Mouse (Mus musculus): ENCODE data around the gene Minos1. TPM values are rescaled to one million over a fixed set of nuclear protein-coding genes. Genes with fewer than 3 reads are reported as not detected.

The Minos1 gene
- polyA plus RNA-seq, 1 experiment from 2014 or later, result 290 TPM

DNA sequence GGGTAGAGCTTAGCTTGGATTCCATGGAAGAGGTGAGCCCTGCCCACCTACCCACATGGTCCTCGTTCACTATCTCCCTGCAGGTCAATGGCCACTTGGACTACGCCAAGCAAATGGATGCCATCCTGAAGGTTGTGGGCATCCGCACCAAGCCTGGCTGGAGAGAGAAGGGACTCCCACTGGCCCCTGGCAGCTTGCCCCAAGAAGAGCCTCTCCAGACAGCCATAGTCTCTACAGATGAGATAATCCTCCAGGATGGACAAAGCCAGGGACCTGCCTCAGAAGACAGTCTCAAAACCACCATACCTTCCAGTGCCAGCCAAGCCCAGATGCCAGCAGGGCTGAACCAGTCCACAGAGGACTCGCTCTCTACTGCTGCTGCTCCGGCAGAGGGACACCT is 72.9 kb downstream of the Minos1 start:
- Histone ChIP-seq H3K4me1 (replicated peaks) (no peaks in the 10 kb centered on the region), H3K27ac (replicated peaks) (no peak overlapping the region), H3K4me2 (no peak overlapping the region), H3K9me3 (replicated peaks) (no peaks in the 10 kb centered on the region), H3K27me3 (no peaks in the 10 kb centered on the region), H3K4me3 (replicated peaks) (no peak overlapping the region), H3K9ac (no peak overlapping the region), H3K36me3 (replicated peaks) (no peaks in the 10 kb centered on the region)
- no peak for ATAC-seq (ENCODE audit: insufficient read depth)
- WGBS (ENCODE audit: insufficient replicate concordance), result 75% methylated on average over 5 of the region's 5 CpGs

DNA sequence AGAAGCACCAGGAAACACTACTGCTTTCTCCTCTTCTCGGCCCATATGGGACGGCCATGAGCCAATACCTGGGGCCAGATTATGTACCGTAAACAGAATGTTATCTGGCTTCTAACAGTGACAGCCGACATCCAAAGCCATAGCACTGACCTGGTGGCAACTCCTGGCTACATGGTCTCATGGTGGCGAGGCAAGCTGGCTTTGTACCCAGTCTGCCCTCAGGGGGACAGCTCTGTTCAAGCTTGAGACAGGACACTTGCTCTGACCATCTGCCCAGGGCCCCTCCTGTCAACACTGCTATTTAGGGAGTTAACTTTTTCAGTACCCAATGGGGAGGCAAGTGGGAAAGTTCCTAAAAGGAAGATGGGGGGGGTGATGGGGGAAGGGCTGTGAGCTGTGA is 73.6 kb downstream of the Minos1 start:
- Histone ChIP-seq H3K27me3 (no peaks in the 10 kb centered on the region), H3K36me3 (replicated peaks) (no peaks in the 10 kb centered on the region), H3K9ac (no peak overlapping the region), H3K4me2 (no peak overlapping the region), H3K9me3 (replicated peaks) (no peaks in the 10 kb centered on the region), H3K4me1 (replicated peaks) (no peaks in the 10 kb centered on the region), H3K27ac (replicated peaks) (no peak overlapping the region), H3K4me3 (replicated peaks) (no peak overlapping the region)
- WGBS (ENCODE audit: insufficient replicate concordance), result 64% methylated on average over 5 of the region's 5 CpGs
- no peak for ATAC-seq (ENCODE audit: insufficient read depth)

DNA sequence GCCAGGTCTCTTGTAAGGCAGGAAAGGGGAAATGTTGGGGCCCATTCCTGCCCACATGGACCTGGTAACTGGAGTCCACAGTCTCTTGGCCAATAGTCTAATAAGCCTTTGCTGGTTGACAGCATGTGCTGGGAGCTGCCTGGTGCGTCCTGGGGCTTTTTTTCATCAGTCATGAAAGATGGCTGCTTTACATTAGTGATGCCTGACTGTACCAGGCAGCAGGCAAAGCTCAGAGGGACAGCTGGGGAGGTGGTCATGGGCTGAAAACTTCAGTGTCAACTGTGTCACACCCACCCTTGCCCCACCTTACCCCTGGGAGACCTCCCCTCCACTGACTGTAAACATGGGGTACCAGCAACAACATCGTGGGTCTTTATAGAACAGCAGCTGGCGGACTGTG is 75.2 kb downstream of the Minos1 start:
- no peaks in the 10 kb centered on the region for H3K9me3 ChIP-seq (replicated peaks)
- no peak overlapping the region for H3K27ac ChIP-seq (replicated peaks)
- H3K4me2 ChIP-seq, result no peak overlapping the region
- no peak overlapping the region for H3K9ac ChIP-seq
- no peaks in the 10 kb centered on the region for H3K4me1 ChIP-seq (replicated peaks)
- no peaks in the 10 kb centered on the region for H3K36me3 ChIP-seq (replicated peaks)
- 48% methylated on average over 3 of the region's 3 CpGs for WGBS (ENCODE audit: insufficient replicate concordance)
- no peak overlapping the region for H3K4me3 ChIP-seq (replicated peaks)
- no peak for ATAC-seq (ENCODE audit: insufficient read depth)
- no peaks in the 10 kb centered on the region for H3K27me3 ChIP-seq

DNA sequence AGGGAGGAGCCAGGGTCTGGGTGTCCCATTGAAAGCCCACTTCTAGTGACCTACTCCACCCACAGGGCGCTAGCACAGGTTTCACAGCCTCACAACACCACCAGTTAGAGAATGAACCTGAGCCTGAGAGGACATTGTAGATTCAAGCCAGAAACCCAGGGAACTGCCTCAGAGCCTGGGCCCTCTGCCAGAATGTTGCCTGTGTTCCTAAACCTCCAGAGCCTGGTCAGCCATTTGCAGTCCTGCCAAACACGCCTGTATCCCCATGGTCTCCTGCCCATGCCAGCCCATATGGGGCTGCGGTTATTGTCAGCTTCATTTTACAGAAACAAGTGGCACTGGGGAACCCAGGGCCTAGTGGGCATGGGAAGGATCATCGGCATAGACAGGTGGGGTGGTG is 75.6 kb downstream of the Minos1 start:
- WGBS (ENCODE audit: insufficient replicate concordance), result 60% methylated on average over 4 of the region's 4 CpGs
- no peaks in the 10 kb centered on the region for H3K9me3 ChIP-seq (replicated peaks)
- no peak overlapping the region for H3K4me2 ChIP-seq
- H3K27me3 ChIP-seq, result no peaks in the 10 kb centered on the region
- no peak for ATAC-seq (ENCODE audit: insufficient read depth)
- no peak overlapping the region for H3K4me3 ChIP-seq (replicated peaks)
- no peaks in the 10 kb centered on the region for H3K4me1 ChIP-seq (replicated peaks)
- no peak overlapping the region for H3K9ac ChIP-seq
- no peak overlapping the region for H3K27ac ChIP-seq (replicated peaks)
- no peaks in the 10 kb centered on the region for H3K36me3 ChIP-seq (replicated peaks)

DNA sequence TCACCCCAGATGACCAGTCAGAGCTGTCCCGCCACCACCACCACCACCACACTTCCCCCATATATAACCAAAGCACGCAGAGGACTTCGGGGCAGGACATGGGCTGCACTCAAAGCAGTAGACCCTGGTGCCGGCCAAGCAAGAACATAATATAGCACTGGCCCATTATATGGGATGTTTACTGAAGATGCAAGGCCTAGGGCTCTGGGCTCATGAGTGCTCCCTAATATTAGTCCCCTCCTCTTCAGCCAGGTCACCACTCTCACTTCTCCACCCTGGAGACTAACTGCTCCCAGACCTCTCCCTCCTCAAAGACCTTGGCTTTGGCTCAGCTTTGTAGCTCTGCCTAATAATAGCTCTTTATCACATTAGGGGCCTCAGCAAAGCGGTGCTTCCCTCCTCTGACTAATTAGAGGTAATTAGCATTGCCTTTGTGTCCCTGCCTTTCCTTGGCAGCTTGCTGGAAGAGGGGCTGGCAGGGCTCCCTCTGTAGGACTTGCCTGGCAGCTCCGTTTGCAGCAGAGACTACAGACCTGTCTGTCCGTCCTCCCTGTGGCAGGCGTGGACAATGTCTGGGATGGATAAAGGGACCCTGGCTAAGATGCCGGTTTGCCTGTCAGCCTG is 76.5 kb downstream of the Minos1 start:
- no peak overlapping the region for H3K4me2 ChIP-seq
- no peak for ATAC-seq (ENCODE audit: insufficient read depth)
- H3K27ac ChIP-seq (replicated peaks), result no peak overlapping the region
- no peaks in the 10 kb centered on the region for H3K27me3 ChIP-seq
- H3K4me1 ChIP-seq (replicated peaks), result no peaks in the 10 kb centered on the region
- H3K9me3 ChIP-seq (replicated peaks), result no peaks in the 10 kb centered on the region
- 48% methylated on average over 9 of the region's 9 CpGs for WGBS (ENCODE audit: insufficient replicate concordance)
- H3K36me3 ChIP-seq (replicated peaks), result no peaks in the 10 kb centered on the region
- no peak overlapping the region for H3K4me3 ChIP-seq (replicated peaks)
- H3K9ac ChIP-seq, result no peak overlapping the region

DNA sequence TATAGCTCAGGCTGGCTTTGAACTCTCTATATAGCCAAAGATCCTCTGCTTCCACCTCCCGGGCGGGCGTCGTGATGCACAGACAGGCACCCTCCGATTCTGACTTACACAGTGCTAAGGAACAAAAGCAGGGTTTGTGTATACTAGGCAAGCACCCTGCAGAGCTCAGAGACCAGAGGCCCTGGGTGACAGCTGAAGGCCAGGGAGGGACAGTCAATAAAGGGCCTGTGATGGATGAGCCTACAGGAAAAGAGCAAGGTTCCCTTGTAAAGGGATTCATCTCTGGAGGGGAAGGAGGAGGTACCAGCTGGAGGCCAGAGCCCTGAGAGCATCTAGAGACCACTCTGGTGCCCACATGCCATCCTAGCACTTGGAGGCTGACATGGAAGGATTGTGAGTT is 77.5 kb downstream of the Minos1 start:
- Histone ChIP-seq H3K9ac (no peak overlapping the region), H3K4me3 (replicated peaks) (no peak overlapping the region), H3K4me2 (no peak overlapping the region), H3K27ac (replicated peaks) (no peak overlapping the region), H3K27me3 (no peaks in the 10 kb centered on the region), H3K36me3 (replicated peaks) (no peaks in the 10 kb centered on the region), H3K9me3 (replicated peaks) (no peaks in the 10 kb centered on the region), H3K4me1 (replicated peaks) (no peaks in the 10 kb centered on the region)
- ATAC-seq (ENCODE audit: insufficient read depth), result no peak
- 63% methylated on average over 5 of the region's 5 CpGs for WGBS (ENCODE audit: insufficient replicate concordance)

DNA sequence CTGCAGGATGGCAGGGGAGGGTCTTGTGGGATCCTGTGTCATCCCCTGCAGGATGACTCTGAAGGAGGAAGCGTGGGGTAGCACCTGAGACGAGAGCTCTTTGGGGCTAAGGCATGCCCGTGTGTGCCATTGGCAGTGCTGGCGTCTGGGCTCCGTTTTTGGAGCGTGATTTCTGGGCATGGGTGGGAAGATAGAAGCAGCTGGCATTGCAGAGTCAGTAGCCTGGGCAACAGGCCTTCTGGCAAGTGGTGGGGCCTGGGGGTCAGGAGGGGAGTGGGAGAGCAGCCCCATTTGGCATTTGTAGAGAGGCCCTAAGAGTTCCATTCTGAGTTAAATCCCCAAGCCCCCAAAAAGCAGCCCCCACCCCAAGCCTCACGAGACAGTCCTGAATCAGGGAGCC is 78.1 kb downstream of the Minos1 start:
- H3K4me1 ChIP-seq (replicated peaks), result no peaks in the 10 kb centered on the region
- H3K36me3 ChIP-seq (replicated peaks), result no peaks in the 10 kb centered on the region
- H3K27ac ChIP-seq (replicated peaks), result no peak overlapping the region
- H3K9me3 ChIP-seq (replicated peaks), result no peaks in the 10 kb centered on the region
- H3K27me3 ChIP-seq, result no peaks in the 10 kb centered on the region
- H3K4me3 ChIP-seq (replicated peaks), result no peak overlapping the region
- no peak overlapping the region for H3K4me2 ChIP-seq
- WGBS (ENCODE audit: insufficient replicate concordance), result 59% methylated on average over 7 of the region's 7 CpGs
- no peak overlapping the region for H3K9ac ChIP-seq
- ATAC-seq (ENCODE audit: insufficient read depth), result no peak

Other genes with a start within 250 kb of the Minos1 start
- gene Otud3, start 217.2 kb downstream of the Minos1 start, polyA plus RNA-seq (2015; fragmentation: Nextera tagmentation; extraction: Ambion mirVana), result 1.4 and 1.6 TPM in 2 replicates
- 0.33 and 0.82 TPM in 2 replicates for gene Rnf186, start 164.0 kb downstream of the Minos1 start, polyA plus RNA-seq (2015; fragmentation: Nextera tagmentation; extraction: Ambion mirVana)
- gene Tmco4, start 158.2 kb downstream of the Minos1 start, polyA plus RNA-seq (2015; fragmentation: Nextera tagmentation; extraction: Ambion mirVana), result 2.9 and 3.8 TPM in 2 replicates
- not detected in 2 replicates for gene Htr6, start 55.5 kb downstream of the Minos1 start, polyA plus RNA-seq (2015; fragmentation: Nextera tagmentation; extraction: Ambion mirVana)
- gene Nbl1, start 38.1 kb downstream of the Minos1 start, polyA plus RNA-seq (2015; fragmentation: Nextera tagmentation; extraction: Ambion mirVana), result 2.6 and 3.0 TPM in 2 replicates
- gene Capzb, start 61.8 kb upstream of the Minos1 start, polyA plus RNA-seq (2015; fragmentation: Nextera tagmentation; extraction: Ambion mirVana), result 148 and 153 TPM in 2 replicates
- 12.7 and 15.2 TPM in 2 replicates for gene Pqlc2, start 179.6 kb upstream of the Minos1 start, polyA plus RNA-seq (2015; fragmentation: Nextera tagmentation; extraction: Ambion mirVana)
- 48.3 and 57.1 TPM in 2 replicates for gene Akr7a5, start 179.6 kb upstream of the Minos1 start, polyA plus RNA-seq (2015; fragmentation: Nextera tagmentation; extraction: Ambion mirVana)
- gene Mrto4, start 221.5 kb upstream of the Minos1 start, polyA plus RNA-seq (2015; fragmentation: Nextera tagmentation; extraction: Ambion mirVana), result 78.7 and 83.7 TPM in 2 replicates
- 13.5 and 13.9 TPM in 2 replicates for gene Emc1, start 221.5 kb upstream of the Minos1 start, polyA plus RNA-seq (2015; fragmentation: Nextera tagmentation; extraction: Ambion mirVana)
- 39.5 and 49.1 TPM in 2 replicates for gene Ubr4, start 221.5 kb upstream of the Minos1 start, polyA plus RNA-seq (2015; fragmentation: Nextera tagmentation; extraction: Ambion mirVana)